Mouse (Mus musculus): ENCODE results near the gene Ppa1.

GRCm38 (mm10) chr10:61675935-61676334 lies 27.6 kb downstream of the Ppa1 start:
- no peak for TF ChIP-seq ZNF384 (IDR thresholded peaks at IDR 0.05; ENCODE audit: low read depth, low read length)
- no peak for TF ChIP-seq MAFK (IDR thresholded peaks at IDR 0.05; ENCODE audit: insufficient read depth, low read depth, low read length)
- no peak for TF ChIP-seq ZC3H11A (IDR thresholded peaks at IDR 0.05; ENCODE audit: borderline replicate concordance, low read depth, low read length)
- no peak for TF ChIP-seq CHD2 (IDR thresholded peaks at IDR 0.05; ENCODE audit: low read depth, low read length)
